Mouse (Mus musculus) MEL (cell line): ENCODE results near the gene Dnmt3c.

Source experiments
- CTCF ChIP-seq, 3 experiments: IDR thresholded peaks in 2 of 3; conservative IDR thresholded peaks in 1 of 3; 2 replicates each; pipeline ENCODE4 v1.5.1; 2011 to 2012; ENCODE audit warnings: low read length in 3 of 3, low read depth in 2 of 3, mild to moderate bottlenecking in 2 of 3, improper control_type of control experiment in 1 of 3, inconsistent platforms in 1 of 3, mixed read lengths in 1 of 3, moderate library complexity in 1 of 3; ENCODE audit not compliant: control insufficient read depth in 1 of 3, insufficient read depth in 1 of 3, poor library complexity in 1 of 3, severe bottlenecking in 1 of 3
- MAZ ChIP-seq: IDR thresholded peaks from 2 replicates; pipeline ENCODE4 v1.6.1; 2012; ENCODE audit warnings: low read depth, mild to moderate bottlenecking, inconsistent platforms, low read length, improper control_type of control experiment
- MEF2A ChIP-seq: IDR thresholded peaks from 2 replicates; pipeline ENCODE4 v1.6.1; 2014; ENCODE audit warnings: low read depth, mild to moderate bottlenecking, inconsistent platforms, low read length, improper control_type of control experiment; ENCODE audit not compliant: poor library complexity, insufficient replicate concordance, severe bottlenecking; ENCODE audit errors: extremely low read depth
- NELFE ChIP-seq: IDR thresholded peaks from 2 replicates; pipeline ENCODE4 v1.6.1; 2011; ENCODE audit warnings: low read depth, low read length, improper control_type of control experiment
- POLR2A ChIP-seq, 2 experiments: IDR thresholded peaks; 2 replicates each; pipeline ENCODE4 v1.6.1; 2011 to 2012; ENCODE audit warnings: low read length in 2 of 2, mild to moderate bottlenecking in 2 of 2, control low read depth in 1 of 2, improper control_type of control experiment in 1 of 2, low read depth in 1 of 2, moderate library complexity in 1 of 2; ENCODE audit not compliant: control insufficient read depth in 1 of 2, insufficient read depth in 1 of 2, poor library complexity in 1 of 2
- UBTF ChIP-seq: IDR thresholded peaks from 2 replicates; pipeline ENCODE4 v1.6.1; 2012; ENCODE audit warnings: low read depth, mild to moderate bottlenecking, inconsistent platforms, low read length, improper control_type of control experiment, moderate library complexity, borderline replicate concordance; ENCODE audit not compliant: insufficient read depth

DNA sequence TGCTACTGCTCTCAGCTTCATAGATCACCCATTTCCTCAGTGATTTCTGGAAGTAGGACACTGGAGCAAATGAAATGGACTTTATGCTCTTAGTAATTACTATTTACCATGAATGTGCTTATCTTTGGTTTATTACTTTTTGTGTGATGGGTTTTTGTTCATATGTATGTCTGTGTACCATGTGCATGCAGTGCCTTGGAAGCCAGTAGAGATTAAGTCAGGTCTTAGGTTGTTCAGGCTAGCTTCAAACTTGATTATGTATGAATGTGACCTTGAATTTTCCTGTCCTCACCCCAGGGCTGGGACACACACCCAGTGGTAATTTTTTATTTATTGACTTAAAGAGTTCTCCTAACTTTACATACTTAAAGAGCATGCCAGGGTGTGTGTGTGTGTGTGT is 51.5 kb downstream of the Dnmt3c start:
- TF ChIP-seq UBTF: no peak
- no peak for TF ChIP-seq NELFE
- TF ChIP-seq POLR2A (IDR thresholded peaks at IDR 0.05; ENCODE audit: control insufficient read depth in 1 of 2, insufficient read depth in 1 of 2, low read depth in 1 of 2, low read length in 2 of 2, poor library complexity in 1 of 2): no peak
- no peak for TF ChIP-seq MAZ
- TF ChIP-seq MEF2A: no peak
- no peak for TF ChIP-seq CTCF (IDR thresholded peaks at IDR 0.05 in 2 of 3, conservative IDR thresholded peaks at IDR 0.05 in 1 of 3; ENCODE audit: control insufficient read depth in 1 of 3, insufficient read depth in 1 of 3, low read depth in 2 of 3, low read length in 3 of 3, poor library complexity in 1 of 3, severe bottlenecking in 1 of 3)
